Mouse (Mus musculus): ENCODE measurements around the gene Gtpbp4. TPM values are rescaled to one million over a fixed set of nuclear protein-coding genes. Genes with fewer than 3 reads are reported as not detected.

Gtpbp4 gene
- 95.3 and 106 TPM in 2 replicates for polyA plus RNA-seq (2015; fragmentation: Nextera tagmentation; extraction: Ambion mirVana)

- Histone ChIP-seq H3K27me3 (no peaks in the 10 kb centered on the region), H3K4me1 (peaks cover 21% of the 10 kb centered on the region), H3K4me2 (peak within 1 kb of the TSS; percentile 80), H3K27ac (peak within 1 kb of the TSS; percentile 44; the same call in 1 of the 2 replicates), H3K36me3 (ENCODE audit: poor library complexity, severe bottlenecking) (peaks cover 2% of the 10 kb centered on the region), H3K9me3 (replicated peaks) (no peaks in the 10 kb centered on the region), H3K9ac (peak within 1 kb of the TSS; percentile 88), H3K4me3 (peak within 1 kb of the TSS; percentile 86)
- ATAC-seq: peak; percentile 98
- under 1% methylated on average over 51 of the region's 51 CpGs for WGBS
Measured at GRCm38 (mm10) chr13:8995990-8996786, at the start of gene Gtpbp4. Gtpbp4 (minus strand) TSS chr13:8996083.

GRCm38 (mm10) chr13:9044731-9045130 lies 48.8 kb upstream of the Gtpbp4 start:
- no peak overlapping the region for H3K4me2 ChIP-seq
- H3K9me3 ChIP-seq (replicated peaks): no peaks in the 10 kb centered on the region
- 98% methylated on average over 1 of the region's 1 CpGs for WGBS
- no peaks in the 10 kb centered on the region for H3K4me1 ChIP-seq
- no peak overlapping the region for H3K4me3 ChIP-seq
- no peak overlapping the region for H3K27ac ChIP-seq
- no peaks in the 10 kb centered on the region for H3K27me3 ChIP-seq
- no peaks in the 10 kb centered on the region for H3K36me3 ChIP-seq (ENCODE audit: poor library complexity, severe bottlenecking)
- H3K9ac ChIP-seq: no peak overlapping the region
- ATAC-seq: no peak

GRCm38 (mm10) chr13:9043289-9044049 lies 47.6 kb upstream of the Gtpbp4 start:
- 73% methylated on average over 3 of the region's 3 CpGs for WGBS
- Histone ChIP-seq H3K9me3 (replicated peaks) (no peaks in the 10 kb centered on the region), H3K36me3 (ENCODE audit: poor library complexity, severe bottlenecking) (no peaks in the 10 kb centered on the region), H3K27me3 (no peaks in the 10 kb centered on the region), H3K4me3 (no peak overlapping the region), H3K27ac (no peak overlapping the region), H3K4me1 (no peaks in the 10 kb centered on the region), H3K4me2 (no peak overlapping the region), H3K9ac (no peak overlapping the region)
- no peak for ATAC-seq

GRCm38 (mm10) chr13:9040626-9041025 lies 44.7 kb upstream of the Gtpbp4 start:
- 91% methylated on average over 1 of the region's 1 CpGs for WGBS
- Histone ChIP-seq H3K36me3 (ENCODE audit: poor library complexity, severe bottlenecking) (no peaks in the 10 kb centered on the region), H3K4me1 (no peaks in the 10 kb centered on the region), H3K27me3 (no peaks in the 10 kb centered on the region), H3K27ac (no peak overlapping the region), H3K4me3 (no peak overlapping the region), H3K9me3 (replicated peaks) (no peaks in the 10 kb centered on the region), H3K9ac (no peak overlapping the region), H3K4me2 (no peak overlapping the region)
- no peak for ATAC-seq

- no peaks in the 10 kb centered on the region for H3K27me3 ChIP-seq
- H3K4me1 ChIP-seq: no peaks in the 10 kb centered on the region
- no peak overlapping the region for H3K4me3 ChIP-seq
- no peaks in the 10 kb centered on the region for H3K36me3 ChIP-seq (ENCODE audit: poor library complexity, severe bottlenecking)
- H3K9ac ChIP-seq: no peak overlapping the region
- ATAC-seq: no peak
- no peaks in the 10 kb centered on the region for H3K9me3 ChIP-seq (replicated peaks)
- no peak overlapping the region for H3K27ac ChIP-seq
- WGBS: 79% methylated on average over 8 of the region's 8 CpGs
- H3K4me2 ChIP-seq: no peak overlapping the region
Measured at GRCm38 (mm10) chr13:9031996-9032661, 36.2 kb upstream of the Gtpbp4 start.

GRCm38 (mm10) chr13:9030364-9030763 lies 34.5 kb upstream of the Gtpbp4 start:
- Histone ChIP-seq H3K27me3 (no peaks in the 10 kb centered on the region), H3K9me3 (replicated peaks) (no peaks in the 10 kb centered on the region), H3K4me2 (no peak overlapping the region), H3K9ac (no peak overlapping the region), H3K36me3 (ENCODE audit: poor library complexity, severe bottlenecking) (no peaks in the 10 kb centered on the region), H3K4me3 (no peak overlapping the region), H3K4me1 (no peaks in the 10 kb centered on the region), H3K27ac (no peak overlapping the region)
- 81% methylated on average over 4 of the region's 4 CpGs for WGBS
- no peak for ATAC-seq

- ATAC-seq: no peak
- no peaks in the 10 kb centered on the region for H3K4me1 ChIP-seq
- H3K27me3 ChIP-seq: no peaks in the 10 kb centered on the region
- H3K9ac ChIP-seq: no peak overlapping the region
- H3K9me3 ChIP-seq (replicated peaks): no peaks in the 10 kb centered on the region
- WGBS: 74% methylated on average over 1 of the region's 1 CpGs
- H3K4me3 ChIP-seq: no peak overlapping the region
- H3K27ac ChIP-seq: no peak overlapping the region
- H3K4me2 ChIP-seq: no peak overlapping the region
- no peaks in the 10 kb centered on the region for H3K36me3 ChIP-seq (ENCODE audit: poor library complexity, severe bottlenecking)
Measured at GRCm38 (mm10) chr13:9027251-9027650, 31.4 kb upstream of the Gtpbp4 start.

GRCm38 (mm10) chr13:9022623-9023022 lies 26.7 kb upstream of the Gtpbp4 start:
- Histone ChIP-seq H3K27me3 (no peaks in the 10 kb centered on the region), H3K4me2 (no peak overlapping the region), H3K4me1 (no peaks in the 10 kb centered on the region), H3K4me3 (no peak overlapping the region), H3K36me3 (ENCODE audit: poor library complexity, severe bottlenecking) (no peaks in the 10 kb centered on the region), H3K27ac (no peak overlapping the region), H3K9me3 (replicated peaks) (no peaks in the 10 kb centered on the region), H3K9ac (no peak overlapping the region)
- WGBS: 97% methylated on average over 1 of the region's 1 CpGs
- ATAC-seq: no peak

- Histone ChIP-seq H3K9ac (no peak overlapping the region), H3K27me3 (no peaks in the 10 kb centered on the region), H3K4me2 (no peak overlapping the region), H3K4me1 (no peaks in the 10 kb centered on the region), H3K9me3 (replicated peaks) (no peaks in the 10 kb centered on the region), H3K27ac (no peak overlapping the region), H3K4me3 (no peak overlapping the region), H3K36me3 (ENCODE audit: poor library complexity, severe bottlenecking) (no peaks in the 10 kb centered on the region)
- 89% methylated on average over 7 of the region's 7 CpGs for WGBS
- ATAC-seq: no peak
Measured at GRCm38 (mm10) chr13:9021556-9021955, 25.7 kb upstream of the Gtpbp4 start.

- Histone ChIP-seq H3K4me2 (no peak overlapping the region), H3K4me1 (no peaks in the 10 kb centered on the region), H3K27ac (no peak overlapping the region), H3K9ac (no peak overlapping the region), H3K27me3 (no peaks in the 10 kb centered on the region), H3K36me3 (ENCODE audit: poor library complexity, severe bottlenecking) (no peaks in the 10 kb centered on the region), H3K4me3 (no peak overlapping the region), H3K9me3 (replicated peaks) (no peaks in the 10 kb centered on the region)
- 80% methylated on average over 4 of the region's 4 CpGs for WGBS
- no peak for ATAC-seq
Measured at GRCm38 (mm10) chr13:9019713-9020112, 23.8 kb upstream of the Gtpbp4 start.

GRCm38 (mm10) chr13:9018974-9019587 lies 23.2 kb upstream of the Gtpbp4 start:
- no peaks in the 10 kb centered on the region for H3K9me3 ChIP-seq (replicated peaks)
- H3K27ac ChIP-seq: no peak overlapping the region
- no peaks in the 10 kb centered on the region for H3K36me3 ChIP-seq (ENCODE audit: poor library complexity, severe bottlenecking)
- no peaks in the 10 kb centered on the region for H3K4me1 ChIP-seq
- no peak overlapping the region for H3K9ac ChIP-seq
- no peak overlapping the region for H3K4me3 ChIP-seq
- no peak for ATAC-seq
- 82% methylated on average over 2 of the region's 2 CpGs for WGBS
- H3K4me2 ChIP-seq: no peak overlapping the region
- H3K27me3 ChIP-seq: no peaks in the 10 kb centered on the region

GRCm38 (mm10) chr13:9017190-9017589 lies 21.3 kb upstream of the Gtpbp4 start:
- H3K4me3 ChIP-seq: no peak overlapping the region
- no peak for ATAC-seq
- WGBS: 3% methylated on average over 8 of the region's 8 CpGs
- no peaks in the 10 kb centered on the region for H3K27me3 ChIP-seq
- no peak overlapping the region for H3K9ac ChIP-seq
- no peaks in the 10 kb centered on the region for H3K4me1 ChIP-seq
- H3K27ac ChIP-seq: no peak overlapping the region
- no peaks in the 10 kb centered on the region for H3K36me3 ChIP-seq (ENCODE audit: poor library complexity, severe bottlenecking)
- no peak overlapping the region for H3K4me2 ChIP-seq
- no peaks in the 10 kb centered on the region for H3K9me3 ChIP-seq (replicated peaks)
